Mouse (Mus musculus): ENCODE measurements around the gene Map3k20.

Map3k20 gene

GRCm38 (mm10) chr2:72287142-72287541, 1.7 kb downstream of the Map3k20 start:
- TF ChIP-seq CTCF (conservative IDR thresholded peaks at IDR 0.05; ENCODE audit: low read length) (no peak), NANOG (IDR thresholded peaks at IDR 0.05; ENCODE audit: borderline replicate concordance, low read length) (no peak), POU5F1 (IDR thresholded peaks at IDR 0.05; ENCODE audit: borderline replicate concordance, low read length) (no peak)
- no peaks in the 10 kb centered on the region for H3K36me3 ChIP-seq (ENCODE audit: insufficient read depth, low read length)
- peaks cover 41% of the 10 kb centered on the region for H3K27me3 ChIP-seq (ENCODE audit: insufficient read depth, low read length)
- peaks cover 22% of the 10 kb centered on the region for H3K4me1 ChIP-seq (replicated peaks; ENCODE audit: low read depth, low read length)
- no peaks in the 10 kb centered on the region for H3K9me3 ChIP-seq (ENCODE audit: low read length)
- no peak overlapping the region for H3K4me3 ChIP-seq (replicated peaks; ENCODE audit: low read length)

- Histone ChIP-seq H3K36me3 (ENCODE audit: insufficient read depth, low read length) (no peaks in the 10 kb centered on the region), H3K27me3 (ENCODE audit: insufficient read depth, low read length) (peaks cover 26% of the 10 kb centered on the region), H3K4me3 (replicated peaks; ENCODE audit: low read length) (no peak overlapping the region), H3K4me1 (replicated peaks; ENCODE audit: low read depth, low read length) (peaks cover 22% of the 10 kb centered on the region), H3K9me3 (ENCODE audit: low read length) (no peaks in the 10 kb centered on the region)
- TF ChIP-seq CTCF (conservative IDR thresholded peaks at IDR 0.05; ENCODE audit: low read length) = no peak
- TF ChIP-seq POU5F1 (IDR thresholded peaks at IDR 0.05; ENCODE audit: borderline replicate concordance, low read length) = no peak
- TF ChIP-seq NANOG (IDR thresholded peaks at IDR 0.05; ENCODE audit: borderline replicate concordance, low read length) = no peak
Observed at GRCm38 (mm10) chr2:72288932-72289534, 3.6 kb downstream of the Map3k20 start.

DNA sequence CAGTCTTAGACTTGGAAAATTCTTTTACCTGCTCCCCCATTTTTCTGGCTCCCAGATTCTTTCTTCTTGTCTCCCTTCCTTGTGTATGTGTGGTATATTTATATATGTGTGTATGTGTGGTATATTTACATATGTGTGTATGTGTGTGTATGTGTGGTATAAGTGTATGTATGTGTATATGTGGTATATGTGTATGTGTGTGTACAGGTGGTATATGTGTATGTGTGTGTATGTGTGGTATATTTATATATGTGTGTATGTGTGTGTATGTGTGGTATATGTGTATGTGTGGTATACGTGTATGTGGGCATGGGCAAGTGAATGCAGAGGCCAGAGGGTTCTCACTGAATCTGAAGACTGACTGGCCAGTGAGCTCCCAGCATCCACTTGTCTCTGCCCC, 5.7 kb downstream of the Map3k20 start:
- TF ChIP-seq POU5F1 (IDR thresholded peaks at IDR 0.05; ENCODE audit: borderline replicate concordance, low read length) = no peak
- TF ChIP-seq NANOG (IDR thresholded peaks at IDR 0.05; ENCODE audit: borderline replicate concordance, low read length) = no peak
- TF ChIP-seq CTCF (conservative IDR thresholded peaks at IDR 0.05; ENCODE audit: low read length) = no peak
- H3K4me3 ChIP-seq (replicated peaks; ENCODE audit: low read length) = no peak overlapping the region
- no peaks in the 10 kb centered on the region for H3K9me3 ChIP-seq (ENCODE audit: low read length)
- H3K4me1 ChIP-seq (replicated peaks; ENCODE audit: low read depth, low read length) = peaks cover 17% of the 10 kb centered on the region; the same call in 1 of the 2 replicates
- H3K36me3 ChIP-seq (ENCODE audit: insufficient read depth, low read length) = no peaks in the 10 kb centered on the region
- H3K27me3 ChIP-seq (ENCODE audit: insufficient read depth, low read length) = peaks cover 12% of the 10 kb centered on the region

DNA sequence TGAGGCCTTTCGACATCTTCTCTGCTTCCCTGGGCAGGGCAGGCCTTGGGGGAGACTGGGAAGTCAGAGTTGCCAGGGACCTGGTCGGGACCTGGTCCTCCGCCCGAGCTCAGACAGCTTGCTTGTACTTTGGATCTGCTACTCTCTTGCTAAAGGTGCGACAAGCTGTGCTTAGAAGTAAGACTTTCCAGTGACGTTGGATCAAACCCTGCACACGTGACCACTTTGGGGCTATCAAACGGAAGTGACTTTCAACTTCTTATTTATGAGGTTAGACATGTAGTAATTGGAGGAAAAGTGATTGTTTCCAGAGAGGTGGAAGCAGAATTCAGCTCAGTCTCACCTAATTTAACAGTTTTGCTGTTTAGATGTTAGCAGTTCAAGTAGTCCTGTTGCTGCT, 7.1 kb downstream of the Map3k20 start:
- no peaks in the 10 kb centered on the region for H3K36me3 ChIP-seq (ENCODE audit: insufficient read depth, low read length)
- peaks cover 14% of the 10 kb centered on the region; the same call in 1 of the 2 replicates for H3K4me1 ChIP-seq (replicated peaks; ENCODE audit: low read depth, low read length)
- peaks cover 2% of the 10 kb centered on the region; the same call in 1 of the 2 replicates for H3K27me3 ChIP-seq (ENCODE audit: insufficient read depth, low read length)
- no peaks in the 10 kb centered on the region for H3K9me3 ChIP-seq (ENCODE audit: low read length)
- no peak overlapping the region for H3K4me3 ChIP-seq (replicated peaks; ENCODE audit: low read length)
- TF ChIP-seq NANOG (IDR thresholded peaks at IDR 0.05; ENCODE audit: borderline replicate concordance, low read length) = no peak
- no peak for TF ChIP-seq POU5F1 (IDR thresholded peaks at IDR 0.05; ENCODE audit: borderline replicate concordance, low read length)
- TF ChIP-seq CTCF (conservative IDR thresholded peaks at IDR 0.05; ENCODE audit: low read length) = no peak

- no peak overlapping the region for H3K4me3 ChIP-seq (replicated peaks; ENCODE audit: low read length)
- H3K4me1 ChIP-seq (replicated peaks; ENCODE audit: low read depth, low read length) = no peaks in the 10 kb centered on the region; the same call in 1 of the 2 replicates
- no peaks in the 10 kb centered on the region for H3K9me3 ChIP-seq (ENCODE audit: low read length)
- no peaks in the 10 kb centered on the region for H3K27me3 ChIP-seq (ENCODE audit: insufficient read depth, low read length)
- TF ChIP-seq NANOG (IDR thresholded peaks at IDR 0.05; ENCODE audit: borderline replicate concordance, low read length) = no peak
- no peak for TF ChIP-seq CTCF (conservative IDR thresholded peaks at IDR 0.05; ENCODE audit: low read length)
- no peak for TF ChIP-seq POU5F1 (IDR thresholded peaks at IDR 0.05; ENCODE audit: borderline replicate concordance, low read length)
- 0 out of 2 replicates have a peak, but pooled peaks cover 4% of the 10 kb centered on the region for H3K36me3 ChIP-seq (ENCODE audit: insufficient read depth, low read length)
Observed at GRCm38 (mm10) chr2:72294994-72295393, 9.6 kb downstream of the Map3k20 start.

GRCm38 (mm10) chr2:72296984-72297715, 11.7 kb downstream of the Map3k20 start:
- H3K27me3 ChIP-seq (ENCODE audit: insufficient read depth, low read length) = no peaks in the 10 kb centered on the region
- H3K4me3 ChIP-seq (replicated peaks; ENCODE audit: low read length) = no peak overlapping the region
- 0 out of 2 replicates have a peak, but pooled peaks cover 4% of the 10 kb centered on the region for H3K36me3 ChIP-seq (ENCODE audit: insufficient read depth, low read length)
- no peak for TF ChIP-seq NANOG (IDR thresholded peaks at IDR 0.05; ENCODE audit: borderline replicate concordance, low read length)
- H3K4me1 ChIP-seq (replicated peaks; ENCODE audit: low read depth, low read length) = no peaks in the 10 kb centered on the region; the same call in 1 of the 2 replicates
- H3K9me3 ChIP-seq (ENCODE audit: low read length) = no peaks in the 10 kb centered on the region

- no peaks in the 10 kb centered on the region for H3K4me1 ChIP-seq (replicated peaks; ENCODE audit: low read depth, low read length)
- H3K4me3 ChIP-seq (replicated peaks; ENCODE audit: low read length) = no peak overlapping the region
- no peaks in the 10 kb centered on the region for H3K27me3 ChIP-seq (ENCODE audit: insufficient read depth, low read length)
- H3K9me3 ChIP-seq (ENCODE audit: low read length) = no peaks in the 10 kb centered on the region
- H3K36me3 ChIP-seq (ENCODE audit: insufficient read depth, low read length) = 0 out of 2 replicates have a peak, but pooled peaks cover 4% of the 10 kb centered on the region
- TF ChIP-seq NANOG (IDR thresholded peaks at IDR 0.05; ENCODE audit: borderline replicate concordance, low read length) (no peak), POU5F1 (IDR thresholded peaks at IDR 0.05; ENCODE audit: borderline replicate concordance, low read length) (no peak), CTCF (conservative IDR thresholded peaks at IDR 0.05; ENCODE audit: low read length) (no peak)
Observed at GRCm38 (mm10) chr2:72297716-72298082, 12.3 kb downstream of the Map3k20 start.

DNA sequence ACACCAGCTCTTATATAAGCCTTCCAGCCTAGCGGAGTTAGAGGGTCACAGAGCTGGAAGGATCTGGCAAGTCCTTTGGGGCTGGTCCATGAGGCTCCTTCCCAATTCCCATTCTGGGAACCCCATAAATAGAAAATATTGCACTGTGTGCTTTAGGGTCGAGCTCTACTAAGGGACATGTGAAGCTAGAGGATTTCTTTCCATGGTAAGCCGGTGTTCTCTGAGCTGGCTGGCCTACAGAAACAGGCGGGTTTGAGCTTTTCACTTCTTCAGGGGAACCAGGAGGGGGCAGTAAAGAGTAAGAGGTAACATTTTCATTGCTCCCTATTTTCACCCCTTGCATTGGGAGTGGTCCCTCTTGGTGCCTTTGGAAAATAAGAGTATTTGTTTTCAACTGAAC, 13.0 kb downstream of the Map3k20 start:
- Histone ChIP-seq H3K4me1 (replicated peaks; ENCODE audit: low read depth, low read length) (no peaks in the 10 kb centered on the region), H3K27me3 (ENCODE audit: insufficient read depth, low read length) (no peaks in the 10 kb centered on the region), H3K36me3 (ENCODE audit: insufficient read depth, low read length) (0 out of 2 replicates have a peak, but pooled peaks cover 4% of the 10 kb centered on the region), H3K4me3 (replicated peaks; ENCODE audit: low read length) (no peak overlapping the region), H3K9me3 (ENCODE audit: low read length) (no peaks in the 10 kb centered on the region)
- TF ChIP-seq POU5F1 (IDR thresholded peaks at IDR 0.05; ENCODE audit: borderline replicate concordance, low read length) (no peak), CTCF (conservative IDR thresholded peaks at IDR 0.05; ENCODE audit: low read length) (peak; percentile 80)
